Mouse (Mus musculus) MEL (cell line): Measurements from ENCODE around the gene Map3k3. TPM values are rescaled to one million over a fixed set of nuclear protein-coding genes. Genes with fewer than 3 reads are reported as not detected.

Experiments
- DNase-seq: peaks from one replicate; pipeline ENCODE4 v3.0.0; 2011; ENCODE audit warnings: low read depth, low spot score
- H3K27ac ChIP-seq: 2 replicates; pipeline ENCODE4 v1.5.1; 2012; ENCODE audit warnings: low read depth, mild to moderate bottlenecking, control low read depth, low read length, moderate library complexity; ENCODE audit not compliant: control insufficient read depth
- H3K27me3 ChIP-seq, 2 experiments: fragments of 150-350 bp in 1 of 2; sonication (generic) in 1 of 2; 2 replicates each; pipeline ENCODE4 v1.6.1; 2012; ENCODE audit warnings: low read length in 2 of 2, mild to moderate bottlenecking in 2 of 2, improper control_type of control experiment in 1 of 2, moderate library complexity in 1 of 2; ENCODE audit not compliant: insufficient read depth in 2 of 2, control insufficient read depth in 1 of 2
- H3K36me3 ChIP-seq, 2 experiments: 2 replicates each; pipeline ENCODE4 v1.6.1; 2012 to 2014; ENCODE audit warnings: low read length in 2 of 2, improper control_type of control experiment in 1 of 2, inconsistent platforms in 1 of 2, mild to moderate bottlenecking in 1 of 2; ENCODE audit not compliant: insufficient read depth in 2 of 2, control insufficient read depth in 1 of 2
- H3K4me1 ChIP-seq, 2 experiments: fragments of 150-350 bp in 1 of 2; sonication (generic) in 1 of 2; 2 replicates each; pipeline ENCODE4 v1.6.1; 2012; ENCODE audit warnings: low read length in 2 of 2, improper control_type of control experiment in 1 of 2, mild to moderate bottlenecking in 1 of 2; ENCODE audit not compliant: insufficient read depth in 2 of 2, control insufficient read depth in 1 of 2
- H3K4me3 ChIP-seq, 2 experiments: fragments of 150-350 bp in 1 of 2; sonication (generic) in 1 of 2; 2 replicates each; pipeline ENCODE4 v1.5.1; 2012; ENCODE audit warnings: low read depth in 2 of 2, low read length in 2 of 2, mild to moderate bottlenecking in 2 of 2, moderate library complexity in 2 of 2, control low read depth in 1 of 2, improper control_type of control experiment in 1 of 2; ENCODE audit not compliant: control insufficient read depth in 1 of 2, insufficient read depth in 1 of 2
- H3K79me2 ChIP-seq: 2 replicates; pipeline ENCODE4 v1.6.1; 2012; ENCODE audit warnings: mild to moderate bottlenecking, low read length, moderate library complexity; ENCODE audit not compliant: control insufficient read depth, poor library complexity, insufficient read depth
- H3K9ac ChIP-seq: 2 replicates; pipeline ENCODE4 v1.6.1; 2012; ENCODE audit warnings: low read depth, mild to moderate bottlenecking, control low read depth, low read length, moderate library complexity; ENCODE audit not compliant: control insufficient read depth, poor library complexity, severe bottlenecking
- H3K9me3 ChIP-seq: fragments of 150-350 bp; sonication (generic); replicated peaks from 2 replicates; pipeline ENCODE4 v1.6.1; 2012; ENCODE audit warnings: mild to moderate bottlenecking, low read length, improper control_type of control experiment, moderate library complexity; ENCODE audit not compliant: insufficient read depth
- BHLHE40 ChIP-seq: IDR thresholded peaks from 2 replicates; pipeline ENCODE4 v1.6.1; 2012; ENCODE audit warnings: low read depth, mild to moderate bottlenecking, inconsistent platforms, low read length, improper control_type of control experiment, borderline replicate concordance
- CTCF ChIP-seq, 3 experiments: IDR thresholded peaks in 2 of 3; conservative IDR thresholded peaks in 1 of 3; 2 replicates each; pipeline ENCODE4 v1.5.1; 2011 to 2012; ENCODE audit warnings: low read length in 3 of 3, low read depth in 2 of 3, mild to moderate bottlenecking in 2 of 3, improper control_type of control experiment in 1 of 3, inconsistent platforms in 1 of 3, mixed read lengths in 1 of 3, moderate library complexity in 1 of 3; ENCODE audit not compliant: control insufficient read depth in 1 of 3, insufficient read depth in 1 of 3, poor library complexity in 1 of 3, severe bottlenecking in 1 of 3
- ELF1 ChIP-seq: IDR thresholded peaks from 2 replicates; pipeline ENCODE4 v1.6.1; 2014; ENCODE audit warnings: low read depth, mild to moderate bottlenecking, inconsistent platforms, low read length, improper control_type of control experiment, moderate library complexity
- EP300 ChIP-seq, 2 experiments: IDR thresholded peaks; 2 replicates each; pipeline ENCODE4 v1.6.1; 2011; ENCODE audit warnings: improper control_type of control experiment in 2 of 2, low read length in 2 of 2, low read depth in 1 of 2, mild to moderate bottlenecking in 1 of 2
- ETS1 ChIP-seq: IDR thresholded peaks from 2 replicates; pipeline ENCODE4 v1.6.1; 2012; ENCODE audit warnings: low read depth, mild to moderate bottlenecking, inconsistent platforms, low read length, improper control_type of control experiment, moderate library complexity
- GATA1 ChIP-seq: IDR thresholded peaks from 2 replicates; pipeline ENCODE4 v1.6.1; 2011; ENCODE audit warnings: low read depth, low read length, improper control_type of control experiment
- JUND ChIP-seq: IDR thresholded peaks from 2 replicates; pipeline ENCODE4 v1.6.1; 2011; ENCODE audit warnings: low read depth, mild to moderate bottlenecking, improper control_type of control experiment, low read length
- MAX ChIP-seq: IDR thresholded peaks from 2 replicates; pipeline ENCODE4 v1.6.1; 2011; ENCODE audit warnings: low read length, improper control_type of control experiment
- MAZ ChIP-seq: IDR thresholded peaks from 2 replicates; pipeline ENCODE4 v1.6.1; 2012; ENCODE audit warnings: low read depth, mild to moderate bottlenecking, inconsistent platforms, low read length, improper control_type of control experiment
- MXI1 ChIP-seq: IDR thresholded peaks from 2 replicates; pipeline ENCODE4 v1.6.1; 2011; ENCODE audit warnings: mild to moderate bottlenecking, low read depth, low read length, improper control_type of control experiment
- MYC ChIP-seq: IDR thresholded peaks from 2 replicates; pipeline ENCODE4 v1.6.1; 2011; ENCODE audit warnings: low read depth, mild to moderate bottlenecking, low read length, improper control_type of control experiment, moderate library complexity
- NELFE ChIP-seq: IDR thresholded peaks from 2 replicates; pipeline ENCODE4 v1.6.1; 2011; ENCODE audit warnings: low read depth, low read length, improper control_type of control experiment
- RAD21 ChIP-seq: IDR thresholded peaks from 2 replicates; pipeline ENCODE4 v1.6.1; 2011; ENCODE audit warnings: mild to moderate bottlenecking, low read depth, low read length, improper control_type of control experiment
- SIN3A ChIP-seq: IDR thresholded peaks from 2 replicates; pipeline ENCODE4 v1.6.1; 2012; ENCODE audit warnings: low read length, improper control_type of control experiment, inconsistent platforms
- SMC3 ChIP-seq: IDR thresholded peaks from 2 replicates; pipeline ENCODE4 v1.6.1; 2011; ENCODE audit warnings: low read depth, low read length, improper control_type of control experiment
- TCF12 ChIP-seq: IDR thresholded peaks from 2 replicates; pipeline ENCODE4 v1.6.1; 2014; ENCODE audit warnings: low read depth, mild to moderate bottlenecking, inconsistent platforms, low read length, improper control_type of control experiment, moderate library complexity
- UBTF ChIP-seq: IDR thresholded peaks from 2 replicates; pipeline ENCODE4 v1.6.1; 2012; ENCODE audit warnings: low read depth, mild to moderate bottlenecking, inconsistent platforms, low read length, improper control_type of control experiment, moderate library complexity, borderline replicate concordance; ENCODE audit not compliant: insufficient read depth
- ZC3H11A ChIP-seq: IDR thresholded peaks from 2 replicates; pipeline ENCODE4 v1.6.1; 2012; ENCODE audit warnings: low read depth, mild to moderate bottlenecking, inconsistent platforms, low read length, improper control_type of control experiment
- polyA plus RNA-seq, 2 experiments: library from polyadenylated mRNA; stranded (reverse) in 1 of 2; unstranded in 1 of 2; fragments of >175 nt in 1 of 2; fragments of >200 nt in 1 of 2; gene quantifications; 2 replicates each; pipeline versions ENCODE4 v1.2.1 to v1.2.4; 2012; ENCODE audit warnings: low replicate concordance in 2 of 2, low read depth in 1 of 2; ENCODE audit not compliant: insufficient read length in 2 of 2, insufficient read depth in 1 of 2, missing spikeins in 1 of 2
- total RNA-seq: library from RNA; depleted of rRNA; stranded (reverse); fragments of 300-350 nt; gene quantifications from 2 replicates; pipeline ENCODE4 v1.2.3, GENCODE M21; 2012

Gene Map3k3
- total and polyA plus RNA-seq, 3 experiments = 10.5 to 14.3 TPM; not detected in 1

DNA sequence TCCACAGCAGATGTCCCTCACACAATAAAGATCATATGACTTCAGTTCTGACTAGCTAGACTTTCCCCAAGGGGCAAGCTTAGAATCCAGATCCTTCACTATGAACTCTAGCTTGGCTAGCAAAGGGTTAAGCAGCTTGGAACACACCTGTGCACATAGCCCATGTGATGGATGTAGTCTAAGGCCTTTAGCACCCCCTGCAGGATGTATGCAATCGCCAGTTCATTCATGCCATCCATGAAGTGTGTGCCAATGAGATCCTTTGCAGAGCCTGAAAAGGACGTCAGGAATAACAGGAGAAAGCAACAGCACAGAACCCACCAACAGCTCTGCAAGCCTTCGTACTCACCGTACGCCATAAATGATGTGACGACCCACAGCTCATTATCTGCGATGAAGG lies 86.4 kb downstream of the Map3k3 start:
- Histone ChIP-seq H3K27me3 (no peaks in the 10 kb centered on the region), H3K27ac (no peak overlapping the region), H3K4me3 (no peak overlapping the region), H3K9me3 (no peaks in the 10 kb centered on the region), H3K4me1 (peaks cover 6 to 14% of the 10 kb centered on the region in 2 experiments; a peak in 3 of 4 replicates), H3K79me2 (no peaks in the 10 kb centered on the region), H3K36me3 (peaks cover 0 to 11% of the 10 kb centered on the region in 2 experiments; a peak in 2 of 4 replicates), H3K9ac (no peak overlapping the region)
- peak; percentile 50 for DNase-seq
- TF ChIP-seq SMC3 = peak; percentile 48
- TF ChIP-seq MAX = no peak
- TF ChIP-seq TCF12 = no peak
- TF ChIP-seq ZC3H11A = no peak; the same call in 1 of the 2 replicates
- no peak for TF ChIP-seq ELF1
- TF ChIP-seq GATA1 = no peak
- TF ChIP-seq CTCF (IDR thresholded peaks at IDR 0.05 in 2 of 3, conservative IDR thresholded peaks at IDR 0.05 in 1 of 3; ENCODE audit: control insufficient read depth in 1 of 3, insufficient read depth in 1 of 3, low read depth in 2 of 3, low read length in 3 of 3, poor library complexity in 1 of 3, severe bottlenecking in 1 of 3) = peak; percentile 49 to 63 (median 52)
- no peak for TF ChIP-seq JUND
- peak; percentile 53 for TF ChIP-seq RAD21

DNA sequence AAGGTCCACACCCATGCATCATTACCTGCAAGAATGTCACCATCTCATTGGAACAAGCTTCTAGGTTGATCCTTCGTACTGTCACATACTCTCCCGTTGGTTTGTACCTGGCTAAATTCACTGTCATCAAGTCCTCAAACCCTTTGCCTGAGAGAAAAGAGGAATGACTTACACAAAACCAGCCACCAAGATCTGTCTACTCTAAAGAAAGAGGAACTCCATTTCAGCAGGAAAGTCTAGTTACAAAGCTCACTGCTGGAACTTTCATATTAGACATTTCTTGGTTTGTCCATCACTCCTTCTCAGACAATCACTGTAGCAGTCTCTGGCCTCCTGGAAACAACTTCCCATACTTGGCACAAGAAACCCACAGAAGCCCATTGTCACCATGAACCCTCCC lies 88.8 kb downstream of the Map3k3 start:
- H3K4me1 ChIP-seq = peaks cover 17 to 33% of the 10 kb centered on the region in 2 experiments
- TF ChIP-seq BHLHE40 = no peak
- no peak for TF ChIP-seq MAZ
- no peak for TF ChIP-seq UBTF
- TF ChIP-seq SIN3A = no peak; the same call in 1 of the 2 replicates
- no peak for TF ChIP-seq JUND
- 0 out of 2 replicates have a peak, but pooled peaks have one; percentile 13 for TF ChIP-seq MYC
- no peak for TF ChIP-seq NELFE
- TF ChIP-seq MAX = no peak
- 0 out of 2 replicates have a peak, but pooled peaks have one; percentile 8 for TF ChIP-seq MXI1
- TF ChIP-seq ETS1 = no peak
- no peak for TF ChIP-seq RAD21
- 0 out of 4 replicates have a peak, but pooled peaks of 1 of the 2 experiments have one; percentile 19 for TF ChIP-seq EP300 (IDR thresholded peaks at IDR 0.05; ENCODE audit: low read depth in 1 of 2, low read length in 2 of 2)
- TF ChIP-seq GATA1 = no peak
- no peaks in the 10 kb centered on the region for H3K79me2 ChIP-seq
- 0 out of 2 replicates have a peak overlapping the region, but pooled peaks have one; percentile 26 for H3K27ac ChIP-seq
- H3K9me3 ChIP-seq = no peaks in the 10 kb centered on the region
- no peaks in the 10 kb centered on the region for H3K27me3 ChIP-seq
- peak; percentile 67 for DNase-seq
- no peak overlapping the region for H3K9ac ChIP-seq
- H3K4me3 ChIP-seq = no peak overlapping the region
- peaks cover 0 to 33% of the 10 kb centered on the region in 2 experiments; a peak in 3 of 4 replicates for H3K36me3 ChIP-seq
